Mouse (Mus musculus): ENCODE results near the gene A830018L16Rik. TPM values are rescaled to one million over a fixed set of nuclear protein-coding genes. Genes with fewer than 3 reads are reported as not detected.

A830018L16Rik gene
- polyA plus RNA-seq, 1 experiment = 32.6 TPM

DNA sequence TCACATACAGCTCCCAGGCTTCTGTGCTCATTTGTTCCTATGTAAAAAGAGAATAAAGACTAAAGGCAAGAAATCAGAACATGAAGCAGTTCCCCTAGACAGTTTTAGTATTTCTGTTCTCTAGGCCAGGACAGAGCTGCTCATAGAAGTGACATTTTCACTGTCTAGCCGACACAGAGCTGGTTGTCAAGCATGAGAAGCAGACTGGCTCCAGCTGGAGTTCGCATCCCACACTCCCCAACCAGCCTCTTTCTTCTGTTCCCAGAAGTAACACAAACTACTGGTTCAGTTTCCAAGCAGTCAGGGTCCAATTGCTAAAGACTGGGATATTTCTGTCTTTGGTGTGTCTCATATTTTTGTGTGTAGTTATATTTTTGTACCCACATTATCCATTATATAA, 336.7 kb downstream of the A830018L16Rik start:
- Histone ChIP-seq H3K4me1 (ENCODE audit: control insufficient read depth, insufficient read depth, low read length) (no peaks in the 10 kb centered on the region), H3K27ac (ENCODE audit: insufficient read depth, low read length) (no peak overlapping the region), H3K4me3 (ENCODE audit: insufficient read depth, low read length) (no peak overlapping the region)
- TF ChIP-seq POLR2A (IDR thresholded peaks at IDR 0.05; ENCODE audit: extremely low read depth, insufficient read depth, low read length) (no peak), CTCF (IDR thresholded peaks at IDR 0.05; ENCODE audit: extremely low read depth, insufficient read depth, low read length) (no peak)

DNA sequence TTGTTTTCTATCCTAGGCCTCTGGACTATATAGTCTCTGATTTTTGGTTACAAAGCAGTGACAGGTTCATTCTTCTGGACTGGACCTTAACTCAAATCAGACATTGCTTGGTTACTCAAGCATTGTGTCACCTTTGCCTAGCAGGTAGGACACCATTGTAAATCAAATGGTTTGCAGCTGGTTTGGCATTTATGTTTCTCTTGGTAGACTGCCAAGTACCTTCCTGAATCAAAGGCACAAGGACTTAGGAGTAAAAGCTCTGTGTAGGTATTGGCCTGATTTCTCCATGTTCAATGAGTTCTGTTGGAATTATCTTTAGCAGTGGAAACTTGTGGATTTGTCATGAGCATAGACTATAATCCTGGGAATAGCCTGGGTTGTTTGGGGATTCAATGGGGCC, 338.1 kb downstream of the A830018L16Rik start:
- no peaks in the 10 kb centered on the region for H3K4me1 ChIP-seq (ENCODE audit: control insufficient read depth, insufficient read depth, low read length)
- no peak for TF ChIP-seq CTCF (IDR thresholded peaks at IDR 0.05; ENCODE audit: extremely low read depth, insufficient read depth, low read length)
- TF ChIP-seq POLR2A (IDR thresholded peaks at IDR 0.05; ENCODE audit: extremely low read depth, insufficient read depth, low read length) = no peak
- H3K4me3 ChIP-seq (ENCODE audit: insufficient read depth, low read length) = no peak overlapping the region
- H3K27ac ChIP-seq (ENCODE audit: insufficient read depth, low read length) = no peak overlapping the region

DNA sequence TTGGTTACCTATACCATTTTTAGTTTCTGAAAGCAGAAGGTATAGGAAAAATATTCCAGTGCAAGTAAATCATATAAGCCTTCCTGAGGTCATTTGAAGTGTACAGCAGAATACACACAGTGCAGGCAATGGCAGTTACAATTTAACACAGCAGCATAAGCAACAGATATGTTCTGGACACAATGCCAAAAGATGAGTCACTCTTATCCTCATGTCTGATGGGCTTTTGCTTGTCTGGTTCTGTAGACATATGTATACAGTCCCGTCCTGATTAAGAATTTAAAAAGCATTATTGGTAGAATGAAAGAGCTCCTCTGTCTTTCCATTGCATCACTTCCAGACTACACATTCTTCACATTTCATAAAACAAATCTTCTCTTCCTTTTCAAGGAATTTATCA, 374.4 kb downstream of the A830018L16Rik start:
- TF ChIP-seq CTCF (IDR thresholded peaks at IDR 0.05; ENCODE audit: extremely low read depth, insufficient read depth, low read length) (no peak), POLR2A (IDR thresholded peaks at IDR 0.05; ENCODE audit: extremely low read depth, insufficient read depth, low read length) (no peak)
- Histone ChIP-seq H3K4me3 (ENCODE audit: insufficient read depth, low read length) (no peak overlapping the region), H3K4me1 (ENCODE audit: control insufficient read depth, insufficient read depth, low read length) (no peaks in the 10 kb centered on the region), H3K27ac (ENCODE audit: insufficient read depth, low read length) (no peak overlapping the region)

DNA sequence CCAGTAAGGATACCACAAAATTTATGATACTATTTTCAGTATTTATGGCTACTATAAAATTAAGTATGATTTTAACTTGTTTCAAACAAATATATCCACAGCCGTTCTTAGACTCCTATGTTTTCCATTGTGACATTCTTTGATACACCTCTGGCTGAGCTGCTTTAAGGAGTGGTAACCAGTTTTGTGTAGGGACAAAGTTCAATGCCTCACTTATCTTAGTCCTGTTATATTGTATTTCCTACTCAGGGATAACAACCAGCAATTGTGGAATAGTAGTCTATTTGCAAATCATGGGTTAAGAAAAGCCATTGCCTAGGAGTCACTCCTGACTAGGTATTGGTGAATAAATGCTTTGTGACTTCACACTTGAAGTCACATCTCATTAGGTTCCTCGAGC, 378.9 kb downstream of the A830018L16Rik start:
- Histone ChIP-seq H3K4me1 (ENCODE audit: control insufficient read depth, insufficient read depth, low read length) (no peaks in the 10 kb centered on the region), H3K4me3 (ENCODE audit: insufficient read depth, low read length) (no peak overlapping the region), H3K27ac (ENCODE audit: insufficient read depth, low read length) (no peak overlapping the region)
- TF ChIP-seq POLR2A (IDR thresholded peaks at IDR 0.05; ENCODE audit: extremely low read depth, insufficient read depth, low read length) (no peak), CTCF (IDR thresholded peaks at IDR 0.05; ENCODE audit: extremely low read depth, insufficient read depth, low read length) (no peak)

DNA sequence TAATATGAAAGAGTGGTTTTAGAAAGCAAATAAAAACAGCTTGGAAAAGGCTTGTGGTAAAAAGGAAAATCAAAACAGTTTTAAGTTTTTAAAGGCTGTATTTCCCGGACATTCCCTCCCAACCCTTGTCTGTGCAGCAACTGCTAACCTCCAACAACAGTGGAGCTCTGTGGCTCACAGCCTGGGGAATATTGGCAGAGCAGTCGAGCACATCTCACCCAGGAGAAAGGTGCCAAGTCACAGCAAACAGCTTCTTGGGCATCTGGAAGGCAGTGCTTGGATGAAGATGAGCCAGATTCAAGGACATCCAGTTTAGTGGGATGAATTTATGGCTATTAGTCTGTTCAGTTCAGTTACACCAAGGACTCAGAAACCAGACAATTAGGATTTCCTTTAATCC, 381.8 kb downstream of the A830018L16Rik start:
- Histone ChIP-seq H3K27ac (ENCODE audit: insufficient read depth, low read length) (no peak overlapping the region), H3K4me3 (ENCODE audit: insufficient read depth, low read length) (no peak overlapping the region), H3K4me1 (ENCODE audit: control insufficient read depth, insufficient read depth, low read length) (no peaks in the 10 kb centered on the region)
- TF ChIP-seq CTCF (IDR thresholded peaks at IDR 0.05; ENCODE audit: extremely low read depth, insufficient read depth, low read length) (no peak), POLR2A (IDR thresholded peaks at IDR 0.05; ENCODE audit: extremely low read depth, insufficient read depth, low read length) (no peak)

DNA sequence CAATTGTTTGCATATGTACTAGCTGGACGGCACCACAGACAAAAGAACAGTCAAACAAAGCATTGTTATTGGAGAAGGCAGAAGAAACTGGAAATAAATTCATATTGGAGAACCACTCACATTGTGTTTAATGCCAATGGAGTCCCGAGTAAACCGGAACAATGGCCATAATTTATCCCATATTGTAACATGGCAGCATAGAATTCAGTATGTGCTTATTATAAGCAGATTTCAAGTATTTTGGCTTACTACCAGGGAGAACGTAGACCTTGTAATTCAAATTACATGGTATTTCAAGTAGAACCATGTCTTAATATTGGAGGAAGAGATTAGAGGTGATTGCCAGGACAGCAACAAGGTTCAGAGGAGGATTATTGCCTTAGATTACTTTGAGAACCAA, 458.9 kb downstream of the A830018L16Rik start:
- no peak overlapping the region for H3K27ac ChIP-seq (ENCODE audit: insufficient read depth, low read length)
- H3K4me3 ChIP-seq (ENCODE audit: insufficient read depth, low read length) = no peak overlapping the region
- H3K4me1 ChIP-seq (ENCODE audit: control insufficient read depth, insufficient read depth, low read length) = no peaks in the 10 kb centered on the region
- TF ChIP-seq POLR2A (IDR thresholded peaks at IDR 0.05; ENCODE audit: extremely low read depth, insufficient read depth, low read length) (no peak), CTCF (IDR thresholded peaks at IDR 0.05; ENCODE audit: extremely low read depth, insufficient read depth, low read length) (no peak)

DNA sequence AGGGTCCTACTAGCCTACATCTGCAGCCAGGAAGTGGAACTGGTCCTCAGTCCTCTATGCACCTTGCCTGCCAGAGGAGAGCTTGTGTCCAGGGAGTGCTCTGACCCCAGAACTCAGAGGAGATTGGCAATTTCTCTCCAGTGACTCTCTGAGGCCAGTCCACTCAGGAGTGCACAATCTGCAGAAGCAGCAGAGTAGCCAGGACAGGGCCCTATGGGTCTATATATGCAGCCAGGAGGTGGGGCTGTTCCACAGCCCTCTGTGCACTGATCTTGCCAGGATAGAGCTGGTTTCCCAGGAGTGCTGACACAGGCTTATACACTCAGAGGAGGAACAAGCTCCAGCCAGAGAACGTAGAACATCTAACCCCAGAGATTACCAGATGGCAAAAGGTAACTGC, 459.7 kb downstream of the A830018L16Rik start:
- H3K4me1 ChIP-seq (ENCODE audit: control insufficient read depth, insufficient read depth, low read length) = no peaks in the 10 kb centered on the region
- H3K27ac ChIP-seq (ENCODE audit: insufficient read depth, low read length) = no peak overlapping the region
- no peak overlapping the region for H3K4me3 ChIP-seq (ENCODE audit: insufficient read depth, low read length)
- TF ChIP-seq POLR2A (IDR thresholded peaks at IDR 0.05; ENCODE audit: extremely low read depth, insufficient read depth, low read length) (no peak), CTCF (IDR thresholded peaks at IDR 0.05; ENCODE audit: extremely low read depth, insufficient read depth, low read length) (no peak)

DNA sequence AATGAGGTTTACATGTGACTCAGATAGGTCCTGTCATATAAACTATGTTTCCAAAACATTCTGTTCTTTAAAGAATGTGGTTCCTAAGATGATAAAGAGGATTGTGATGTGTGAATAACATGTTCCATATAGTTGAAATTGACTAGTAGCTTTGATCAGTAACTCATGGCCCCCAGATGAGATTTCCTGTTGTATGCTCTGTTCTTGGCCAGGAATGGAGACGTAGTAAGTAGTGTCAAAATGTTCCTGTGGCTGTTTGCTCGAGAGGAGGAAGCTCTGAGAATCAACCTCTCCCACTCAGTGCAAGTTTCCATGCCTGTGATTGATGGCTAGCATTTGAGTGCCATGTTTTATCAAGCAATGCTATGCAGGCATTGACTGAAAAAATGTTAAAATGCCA, 467.8 kb downstream of the A830018L16Rik start:
- no peak for TF ChIP-seq CTCF (IDR thresholded peaks at IDR 0.05; ENCODE audit: extremely low read depth, insufficient read depth, low read length)
- H3K4me1 ChIP-seq (ENCODE audit: control insufficient read depth, insufficient read depth, low read length) = no peaks in the 10 kb centered on the region
- no peak overlapping the region for H3K4me3 ChIP-seq (ENCODE audit: insufficient read depth, low read length)
- H3K27ac ChIP-seq (ENCODE audit: insufficient read depth, low read length) = no peak overlapping the region

DNA sequence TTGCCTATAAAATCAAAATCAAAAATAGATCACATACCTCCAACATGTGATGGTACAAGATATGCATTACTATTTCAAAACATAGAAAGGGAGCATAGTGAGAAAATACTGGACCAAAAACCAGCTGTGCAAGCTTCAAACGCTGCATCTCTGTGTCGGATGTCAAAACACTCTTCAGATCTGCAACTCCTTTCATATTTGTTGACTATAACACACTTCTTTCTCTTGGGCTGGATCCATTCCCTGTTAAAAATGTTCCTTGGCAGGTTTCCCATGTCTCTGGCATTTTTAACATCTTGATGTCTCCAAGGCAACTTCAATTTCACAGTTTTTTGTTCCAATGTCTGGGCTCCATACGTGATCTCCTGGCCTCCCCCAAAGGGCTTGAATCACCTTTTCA, 481.8 kb downstream of the A830018L16Rik start:
- H3K27ac ChIP-seq (ENCODE audit: insufficient read depth, low read length) = no peak overlapping the region
- TF ChIP-seq POLR2A (IDR thresholded peaks at IDR 0.05; ENCODE audit: extremely low read depth, insufficient read depth, low read length) = no peak
- no peak for TF ChIP-seq CTCF (IDR thresholded peaks at IDR 0.05; ENCODE audit: extremely low read depth, insufficient read depth, low read length)
- H3K4me1 ChIP-seq (ENCODE audit: control insufficient read depth, insufficient read depth, low read length) = no peaks in the 10 kb centered on the region
- no peak overlapping the region for H3K4me3 ChIP-seq (ENCODE audit: insufficient read depth, low read length)

DNA sequence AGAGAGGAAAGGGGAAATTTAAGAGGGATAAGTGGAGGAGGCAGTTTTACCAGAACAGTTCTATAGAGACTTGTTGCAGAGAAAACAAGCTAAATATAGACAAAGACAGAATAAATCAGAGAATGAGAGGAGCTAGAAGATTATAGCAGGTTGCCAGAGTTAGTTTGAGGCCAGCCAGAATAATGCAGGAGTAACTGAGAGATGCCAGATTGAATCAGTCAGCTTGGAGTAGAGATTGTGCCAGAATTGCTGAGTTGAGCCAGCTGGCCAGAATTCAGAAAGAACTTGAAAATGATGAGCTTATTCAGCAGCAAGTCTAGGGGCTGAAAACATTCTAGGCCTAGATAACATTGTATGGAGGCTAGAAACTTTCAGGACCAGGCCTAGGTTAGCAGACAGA, 502.0 kb downstream of the A830018L16Rik start:
- TF ChIP-seq POLR2A (IDR thresholded peaks at IDR 0.05; ENCODE audit: extremely low read depth, insufficient read depth, low read length) (no peak), CTCF (IDR thresholded peaks at IDR 0.05; ENCODE audit: extremely low read depth, insufficient read depth, low read length) (no peak)
- no peak overlapping the region for H3K27ac ChIP-seq (ENCODE audit: insufficient read depth, low read length)
- no peak overlapping the region for H3K4me3 ChIP-seq (ENCODE audit: insufficient read depth, low read length)
- no peaks in the 10 kb centered on the region for H3K4me1 ChIP-seq (ENCODE audit: control insufficient read depth, insufficient read depth, low read length)

DNA sequence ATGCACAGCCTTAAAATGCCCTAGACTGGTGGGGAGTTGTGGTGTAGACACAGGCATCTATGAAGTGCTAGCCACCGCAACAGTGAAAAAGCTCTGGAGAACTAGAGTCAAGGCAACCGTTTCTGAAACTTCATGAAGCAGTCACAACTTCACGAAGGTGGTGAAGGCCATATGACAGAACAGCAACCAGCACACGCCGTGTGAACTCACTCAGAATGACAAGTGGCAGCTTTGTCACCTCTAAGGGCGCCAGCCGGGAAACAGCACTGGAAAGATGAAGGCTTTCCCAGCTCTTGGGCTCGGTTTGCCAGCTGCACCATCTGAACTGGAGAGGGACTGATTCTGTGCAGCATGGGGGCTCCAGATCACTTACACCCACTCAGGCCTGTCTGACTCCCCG, 523.1 kb downstream of the A830018L16Rik start:
- H3K27ac ChIP-seq (ENCODE audit: insufficient read depth, low read length) = no peak overlapping the region
- TF ChIP-seq POLR2A (IDR thresholded peaks at IDR 0.05; ENCODE audit: extremely low read depth, insufficient read depth, low read length) (no peak), CTCF (IDR thresholded peaks at IDR 0.05; ENCODE audit: extremely low read depth, insufficient read depth, low read length) (no peak)
- no peak overlapping the region for H3K4me3 ChIP-seq (ENCODE audit: insufficient read depth, low read length)
- no peaks in the 10 kb centered on the region for H3K4me1 ChIP-seq (ENCODE audit: control insufficient read depth, insufficient read depth, low read length)
